Mouse (Mus musculus): Measurements from ENCODE around the gene Skida1.

DNA sequence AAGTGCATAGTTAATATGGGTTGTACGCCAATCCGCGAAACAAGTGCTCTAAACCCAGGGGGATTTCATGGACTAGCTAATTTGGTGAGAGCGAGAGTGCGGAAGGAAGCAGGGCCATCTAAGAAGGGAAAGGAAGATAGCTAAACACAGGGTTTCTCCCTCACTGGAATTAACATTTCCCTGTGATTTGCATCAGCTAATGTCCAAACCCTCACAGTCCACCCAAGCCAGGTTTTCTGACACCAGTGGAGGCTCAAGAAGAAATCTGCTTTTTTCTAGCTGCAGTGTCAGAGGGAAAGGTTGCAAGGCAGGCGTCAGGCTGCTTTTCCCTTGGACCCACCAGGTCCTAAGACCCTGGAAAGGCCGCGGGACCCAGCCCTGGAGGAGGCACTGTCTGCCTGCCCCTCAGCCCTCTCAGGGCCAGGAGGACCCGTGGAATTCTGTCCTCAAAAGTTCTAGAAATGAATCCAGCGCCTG lies 9.9 kb downstream of the Skida1 start:
- TF ChIP-seq POLR2A (IDR thresholded peaks at IDR 0.05; ENCODE audit: low read depth, low read length) (no peak), CTCF (IDR thresholded peaks at IDR 0.05; ENCODE audit: extremely low read depth, insufficient read length, insufficient replicate concordance, low read depth, low read length) (no peak)

All from small intestine, adult 2 months (tissue).